Mouse (Mus musculus) forebrain, embryonic 14.5 days (tissue): ENCODE data around the gene Depdc1b. TPM values are rescaled to one million over a fixed set of nuclear protein-coding genes. Genes with fewer than 3 reads are reported as not detected.

Experiments used
- ATAC-seq: fragments of 200-750 bp; cut with Nextera tagmentation; 2 replicates; pipeline ENCODE4 v1.8.0; 2017; ENCODE audit warnings: mild to moderate bottlenecking, moderate library complexity
- DNase-seq: peaks from one replicate; pipeline ENCODE4 v3.0.0-alpha.2; 2015; ENCODE audit warnings: low spot score
- H3K27ac ChIP-seq: fragments of 300-500 bp; sonication (generic); 2 replicates; pipeline ENCODE4 v1.5.1; 2014; ENCODE audit warnings: low read depth, mild to moderate bottlenecking, control low read depth, low read length, moderate library complexity
- H3K27me3 ChIP-seq: fragments of 300-500 bp; sonication (generic); replicated peaks from 2 replicates; pipeline ENCODE4 v1.6.1; 2014; ENCODE audit warnings: low read length, control low read depth, mixed read lengths; ENCODE audit not compliant: control insufficient read depth, insufficient read depth
- H3K36me3 ChIP-seq: fragments of 300-500 bp; sonication (generic); 2 replicates; pipeline ENCODE4 v1.6.1; 2014; ENCODE audit warnings: low read length, control low read depth; ENCODE audit not compliant: control insufficient read depth, insufficient read depth
- H3K4me1 ChIP-seq: fragments of 300-500 bp; sonication (generic); 2 replicates; pipeline ENCODE4 v1.6.1; 2014; ENCODE audit warnings: antibody characterized with exemption, low read length, control low read depth; ENCODE audit not compliant: control insufficient read depth, insufficient read depth
- H3K4me2 ChIP-seq: fragments of 300-500 bp; sonication (generic); 2 replicates; pipeline ENCODE4 v1.6.1; 2014; ENCODE audit warnings: mild to moderate bottlenecking, control low read depth, low read length
- H3K4me3 ChIP-seq: fragments of 300-500 bp; sonication (generic); 2 replicates; pipeline ENCODE4 v1.5.1; 2014; ENCODE audit warnings: low read depth, low read length, control low read depth
- H3K9ac ChIP-seq: fragments of 300-500 bp; sonication (generic); 2 replicates; pipeline ENCODE4 v1.6.1; 2014; ENCODE audit warnings: mild to moderate bottlenecking, low read length, control low read depth, moderate library complexity
- H3K9me3 ChIP-seq: fragments of 300-500 bp; sonication (generic); replicated peaks from 2 replicates; pipeline ENCODE4 v1.6.1; 2016; ENCODE audit warnings: low read length, control low read depth, mixed read lengths; ENCODE audit not compliant: control insufficient read depth
- WGBS: fragments of 180-500 bp; shearing (Covaris S2); extraction: QIAGEN DNeasy Blood & Tissue Kit; methylation state at CpG from one replicate; pipeline ENCODE4 v1.1.7; 2014; 5-methylcytosine and 5-hydroxymethylcytosine counted together
- polyA plus RNA-seq: library from polyadenylated mRNA; unstranded; fragments of >200 nt; fragmentation: Nextera tagmentation; extraction: Ambion mirVana; gene quantifications from 2 replicates; pipeline ENCODE4 v1.2.1, GENCODE M21; 2014

The Depdc1b gene
- polyA plus RNA-seq, 1 experiment from 2014 or later: 6.8 TPM

DNA sequence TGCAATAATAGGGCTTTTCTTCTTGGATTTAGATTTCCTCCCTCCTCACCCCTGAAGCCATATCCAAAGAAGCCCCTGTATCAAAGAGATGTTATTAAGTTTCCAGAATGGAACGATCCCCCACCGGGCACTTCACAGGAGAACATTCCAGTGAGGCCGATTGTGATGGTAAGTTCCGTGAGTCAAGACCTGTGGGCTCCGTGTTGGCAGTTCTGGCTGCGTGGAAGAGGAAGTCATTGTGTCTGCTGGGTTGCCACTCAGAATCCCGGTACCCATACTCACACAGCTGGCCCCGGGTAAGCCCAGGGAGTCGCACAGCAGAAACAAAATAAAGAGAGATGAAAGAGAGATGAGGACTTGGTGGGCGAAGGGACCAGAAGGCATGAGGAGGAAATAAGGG is 41.2 kb downstream of the Depdc1b start:
- no peak for DNase-seq
- ATAC-seq: no peak
- WGBS: 25% methylated on average over 10 of the region's 10 CpGs

GRCm38 (mm10) chr13:108358228-108358627 is 42.1 kb downstream of the Depdc1b start:
- no peak for ATAC-seq
- Histone ChIP-seq H3K4me3 (no peak overlapping the region), H3K9me3 (no peaks in the 10 kb centered on the region), H3K27me3 (no peaks in the 10 kb centered on the region), H3K27ac (no peak overlapping the region), H3K4me2 (no peak overlapping the region), H3K4me1 (no peaks in the 10 kb centered on the region), H3K36me3 (0 out of 2 replicates have a peak, but pooled peaks cover 3% of the 10 kb centered on the region), H3K9ac (no peak overlapping the region)
- DNase-seq: peak; percentile 23
- 38% methylated on average over 3 of the region's 3 CpGs for WGBS

More for the DNA sequence above, 41.2 kb downstream of the Depdc1b start:
- no peak overlapping the region for H3K4me2 ChIP-seq
- H3K4me3 ChIP-seq: no peak overlapping the region
- no peaks in the 10 kb centered on the region for H3K9me3 ChIP-seq
- no peaks in the 10 kb centered on the region for H3K27me3 ChIP-seq
- H3K9ac ChIP-seq: no peak overlapping the region
- H3K27ac ChIP-seq: no peak overlapping the region
- H3K4me1 ChIP-seq: no peaks in the 10 kb centered on the region
- no peaks in the 10 kb centered on the region for H3K36me3 ChIP-seq

- H3K27me3 ChIP-seq: no peaks in the 10 kb centered on the region
Observed at GRCm38 (mm10) chr13:108367496-108367895, 51.4 kb downstream of the Depdc1b start.

GRCm38 (mm10) chr13:108370241-108370941 is 54.3 kb downstream of the Depdc1b start:
- Histone ChIP-seq H3K4me3 (no peak overlapping the region), H3K9me3 (no peaks in the 10 kb centered on the region), H3K36me3 (peaks cover 13% of the 10 kb centered on the region; the same call in 1 of the 2 replicates), H3K4me2 (no peak overlapping the region), H3K27me3 (no peaks in the 10 kb centered on the region), H3K9ac (no peak overlapping the region), H3K4me1 (no peaks in the 10 kb centered on the region), H3K27ac (no peak overlapping the region)
- WGBS: 89% methylated on average over 5 of the region's 5 CpGs
- DNase-seq (no peak), ATAC-seq (no peak)

More at GRCm38 (mm10) chr13:108367496-108367895, 51.4 kb downstream of the Depdc1b start:
- WGBS: 94% methylated on average over 12 of the region's 12 CpGs
- Histone ChIP-seq H3K36me3 (peaks cover 13% of the 10 kb centered on the region; the same call in 1 of the 2 replicates), H3K4me2 (no peak overlapping the region), H3K4me1 (no peaks in the 10 kb centered on the region), H3K9me3 (no peaks in the 10 kb centered on the region), H3K9ac (no peak overlapping the region), H3K4me3 (no peak overlapping the region), H3K27ac (no peak overlapping the region)
- DNase-seq: no peak
- no peak for ATAC-seq

- no peaks in the 10 kb centered on the region for H3K9me3 ChIP-seq
Observed at GRCm38 (mm10) chr13:108371352-108371921, 55.3 kb downstream of the Depdc1b start.

GRCm38 (mm10) chr13:108373231-108373630 is 57.1 kb downstream of the Depdc1b start:
- ATAC-seq: no peak
- no peak overlapping the region for H3K4me3 ChIP-seq
- WGBS: 80% methylated on average over 1 of the region's 1 CpGs

More at GRCm38 (mm10) chr13:108371352-108371921, 55.3 kb downstream of the Depdc1b start:
- ATAC-seq (no peak), DNase-seq (no peak)
- Histone ChIP-seq H3K4me2 (no peak overlapping the region), H3K4me3 (no peak overlapping the region), H3K27me3 (no peaks in the 10 kb centered on the region), H3K9ac (no peak overlapping the region), H3K36me3 (peaks cover 11% of the 10 kb centered on the region; the same call in 1 of the 2 replicates), H3K27ac (no peak overlapping the region), H3K4me1 (no peaks in the 10 kb centered on the region)
- WGBS: 87% methylated on average over 9 of the region's 9 CpGs

GRCm38 (mm10) chr13:108376637-108377036 is 60.5 kb downstream of the Depdc1b start:
- H3K36me3 ChIP-seq: peaks cover 7% of the 10 kb centered on the region; the same call in 1 of the 2 replicates
- H3K4me2 ChIP-seq: no peak overlapping the region
- no peaks in the 10 kb centered on the region for H3K4me1 ChIP-seq
- DNase-seq: no peak
- H3K27me3 ChIP-seq: no peaks in the 10 kb centered on the region
- no peak overlapping the region for H3K9ac ChIP-seq
- H3K9me3 ChIP-seq: no peaks in the 10 kb centered on the region
- WGBS: 74% methylated on average over 2 of the region's 2 CpGs
- ATAC-seq: no peak
- H3K4me3 ChIP-seq: no peak overlapping the region
- no peak overlapping the region for H3K27ac ChIP-seq

More at GRCm38 (mm10) chr13:108373231-108373630, 57.1 kb downstream of the Depdc1b start:
- Histone ChIP-seq H3K4me2 (no peak overlapping the region), H3K4me1 (no peaks in the 10 kb centered on the region), H3K27ac (no peak overlapping the region), H3K9ac (no peak overlapping the region), H3K27me3 (no peaks in the 10 kb centered on the region), H3K9me3 (no peaks in the 10 kb centered on the region), H3K36me3 (peaks cover 7% of the 10 kb centered on the region; the same call in 1 of the 2 replicates)
- DNase-seq: no peak

GRCm38 (mm10) chr13:108381161-108381560 is 65.0 kb downstream of the Depdc1b start:
- Histone ChIP-seq H3K4me3 (no peak overlapping the region), H3K9me3 (no peaks in the 10 kb centered on the region), H3K36me3 (peaks cover 10% of the 10 kb centered on the region), H3K4me1 (no peaks in the 10 kb centered on the region), H3K27ac (no peak overlapping the region), H3K27me3 (no peaks in the 10 kb centered on the region), H3K4me2 (no peak overlapping the region), H3K9ac (no peak overlapping the region)
- ATAC-seq (no peak), DNase-seq (no peak)
- 92% methylated on average over 3 of the region's 3 CpGs for WGBS

GRCm38 (mm10) chr13:108383051-108383450 is 66.9 kb downstream of the Depdc1b start:
- Histone ChIP-seq H3K9ac (no peak overlapping the region), H3K9me3 (no peaks in the 10 kb centered on the region), H3K4me1 (no peaks in the 10 kb centered on the region), H3K27ac (no peak overlapping the region), H3K4me3 (no peak overlapping the region), H3K36me3 (peaks cover 12% of the 10 kb centered on the region), H3K4me2 (no peak overlapping the region), H3K27me3 (no peaks in the 10 kb centered on the region)
- ATAC-seq (no peak), DNase-seq (no peak)
- WGBS: 85% methylated on average over 6 of the region's 6 CpGs
